Mouse (Mus musculus): ENCODE results near the gene Pik3ap1.

DNA sequence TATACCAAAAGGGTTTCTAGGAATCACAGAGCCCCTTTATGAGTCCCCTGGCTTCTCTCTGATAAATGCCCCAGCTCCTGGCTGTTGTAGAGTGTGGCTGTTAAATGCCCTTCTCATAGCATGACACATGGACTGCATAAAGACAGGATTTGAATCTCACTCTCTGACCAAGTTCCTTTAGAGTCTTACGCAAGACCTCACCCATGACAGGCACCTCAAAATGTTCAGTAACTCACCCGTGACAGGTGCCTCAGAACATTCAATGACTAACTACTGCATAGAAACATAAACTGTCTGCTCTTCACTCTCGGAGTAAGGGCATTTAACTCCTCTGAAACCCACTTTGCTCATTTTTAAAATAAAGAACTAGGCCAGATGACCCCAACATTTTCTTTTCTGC is 20.4 kb downstream of the Pik3ap1 start:
- TF ChIP-seq CTCF (IDR thresholded peaks at IDR 0.05) (no peak), EP300 (IDR thresholded peaks at IDR 0.05) (no peak)
